Mouse (Mus musculus): Measurements from ENCODE around the gene Zfp944. TPM values are rescaled to one million over a fixed set of nuclear protein-coding genes. Genes with fewer than 3 reads are reported as not detected.

The Zfp944 gene
- polyA plus RNA-seq (2012; rRNA removed) = 2.2 and 3.1 TPM in 2 replicates

GRCm38 (mm10) chr17:22361101-22361781, at the start of gene Zfp944, which contains the start of gene Zfp758:
Zfp944 (minus strand) TSS chr17:22361400.
Zfp758 (plus strand) TSS chr17:22361453.

GRCm38 (mm10) chr17:22314730-22315226, 46.4 kb downstream of the Zfp944 start, which contains the start of gene CT030661.1:
CT030661.1 (minus strand) TSS chr17:22314837.

Other genes with a start within 250 kb of the Zfp944 start
- 0.05 and 0.08 TPM in 2 replicates for gene Zfp947, start 195.2 kb downstream of the Zfp944 start, polyA plus RNA-seq (2012; rRNA removed)
- 0.06 and 0.07 TPM in 2 replicates for gene Zfp994, start 135.8 kb downstream of the Zfp944 start, polyA plus RNA-seq (2012; rRNA removed)
- 0.35 and 0.36 TPM in 2 replicates for gene CT030661.1, start 46.6 kb downstream of the Zfp944 start, polyA plus RNA-seq (2012; rRNA removed)
- gene Zfp758, start 53 bp upstream of the Zfp944 start, polyA plus RNA-seq (2012; rRNA removed) = 0.24 and 0.37 TPM in 2 replicates
- 0.68 and 1.5 TPM in 2 replicates for gene Zfp946, start 62.8 kb upstream of the Zfp944 start, polyA plus RNA-seq (2012; rRNA removed)
- gene Vmn2r111, start 212.1 kb upstream of the Zfp944 start, polyA plus RNA-seq (2012; rRNA removed) = not detected in 2 replicates
- not detected in 2 replicates for gene Vmn2r112, start 239.6 kb upstream of the Zfp944 start, polyA plus RNA-seq (2012; rRNA removed)